Mouse (Mus musculus): ENCODE data around the gene Pitpnm2.

Pitpnm2 gene

DNA sequence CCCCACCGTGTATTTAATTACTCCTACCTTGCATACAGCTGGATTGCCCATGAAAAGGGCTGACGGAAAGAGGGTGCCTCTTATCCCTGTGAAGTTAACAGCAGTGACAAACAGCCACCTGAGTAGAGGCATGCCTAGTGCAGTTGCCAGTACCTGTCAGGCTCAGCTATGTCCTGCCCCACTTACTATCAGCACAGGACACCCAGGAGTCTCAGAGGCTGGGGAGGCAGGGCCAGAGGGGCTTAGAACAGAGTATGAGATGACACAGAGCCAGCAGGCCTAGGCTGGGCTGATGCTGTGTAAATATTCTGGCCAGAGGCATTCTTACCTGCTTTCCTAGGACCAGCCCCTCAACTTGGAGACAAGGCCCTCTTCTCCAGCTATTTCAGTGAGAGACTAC lies 48.0 kb downstream of the Pitpnm2 start:
- DNase-seq (ENCODE audit: low spot score) = no peak

- no peak for DNase-seq (ENCODE audit: low spot score)
Observed at GRCm38 (mm10) chr5:124200844-124201243, 48.7 kb downstream of the Pitpnm2 start.

DNA sequence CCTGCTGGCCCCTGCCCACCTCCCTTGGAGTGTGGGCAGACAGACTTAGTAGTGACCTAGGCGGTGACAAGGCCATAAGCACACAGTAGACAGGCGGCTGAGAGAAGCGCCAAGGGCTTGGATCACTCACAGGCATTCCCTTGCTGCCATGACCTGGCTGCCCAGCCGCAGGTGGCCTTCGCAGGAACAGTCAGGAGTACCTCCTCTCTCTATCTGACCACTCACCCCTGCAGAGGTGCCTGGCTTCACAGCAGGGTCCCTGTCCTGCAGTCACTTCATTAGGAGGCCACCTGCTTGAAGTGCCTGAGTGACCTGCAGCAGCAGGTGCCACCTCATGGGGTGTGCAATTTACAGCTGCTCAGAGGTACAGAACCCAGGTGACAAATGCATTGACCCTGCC lies 50.4 kb downstream of the Pitpnm2 start:
- DNase-seq (ENCODE audit: low spot score) = no peak

DNA sequence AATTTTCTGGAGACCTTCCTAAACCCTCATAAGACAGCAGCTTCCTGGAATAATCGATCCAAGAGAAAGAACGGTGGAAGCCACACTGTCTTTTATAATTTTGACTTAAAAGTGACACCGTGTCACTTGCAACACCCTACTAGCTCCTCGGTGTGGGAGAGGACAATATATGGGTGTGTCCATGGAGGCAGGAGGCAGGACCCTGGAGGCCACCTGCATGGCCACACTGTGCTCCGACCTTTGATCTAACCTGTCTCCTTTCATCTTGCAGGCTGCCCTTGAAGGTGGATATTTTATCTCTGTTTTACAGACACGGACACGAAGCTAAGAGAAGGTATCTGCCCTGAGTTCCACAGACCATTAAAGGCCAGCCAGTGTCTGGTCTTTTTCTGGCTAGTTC lies 51.1 kb downstream of the Pitpnm2 start:
- DNase-seq (ENCODE audit: low spot score) = no peak

DNA sequence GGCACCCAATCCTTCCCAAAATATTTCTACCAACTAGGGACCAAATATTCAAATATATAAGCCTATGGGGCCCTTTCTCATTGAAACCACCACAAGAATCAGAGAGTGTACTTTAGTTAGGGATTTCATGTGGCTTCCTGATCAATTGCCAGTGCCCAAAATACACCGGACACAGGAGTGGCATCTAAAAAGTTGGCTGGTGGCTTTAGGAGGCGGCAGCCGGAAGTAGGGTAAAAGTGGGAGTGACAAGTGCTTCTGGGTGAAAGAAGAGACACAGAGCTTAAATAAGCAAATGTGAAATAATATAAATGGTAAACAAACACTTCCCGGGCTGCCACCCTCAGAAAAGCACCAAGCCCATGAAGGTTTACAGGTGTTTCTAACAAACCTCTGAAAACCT lies 53.5 kb downstream of the Pitpnm2 start:
- no peak for DNase-seq (ENCODE audit: low spot score)

GRCm38 (mm10) chr5:124194386-124195084 lies 55.0 kb downstream of the Pitpnm2 start:
- DNase-seq (ENCODE audit: low spot score) = no peak

GRCm38 (mm10) chr5:124193286-124194112 lies 56.1 kb downstream of the Pitpnm2 start:
- no peak for DNase-seq (ENCODE audit: low spot score)

- DNase-seq (ENCODE audit: low spot score) = no peak
Observed at GRCm38 (mm10) chr5:124192726-124193285, 56.8 kb downstream of the Pitpnm2 start.

DNA sequence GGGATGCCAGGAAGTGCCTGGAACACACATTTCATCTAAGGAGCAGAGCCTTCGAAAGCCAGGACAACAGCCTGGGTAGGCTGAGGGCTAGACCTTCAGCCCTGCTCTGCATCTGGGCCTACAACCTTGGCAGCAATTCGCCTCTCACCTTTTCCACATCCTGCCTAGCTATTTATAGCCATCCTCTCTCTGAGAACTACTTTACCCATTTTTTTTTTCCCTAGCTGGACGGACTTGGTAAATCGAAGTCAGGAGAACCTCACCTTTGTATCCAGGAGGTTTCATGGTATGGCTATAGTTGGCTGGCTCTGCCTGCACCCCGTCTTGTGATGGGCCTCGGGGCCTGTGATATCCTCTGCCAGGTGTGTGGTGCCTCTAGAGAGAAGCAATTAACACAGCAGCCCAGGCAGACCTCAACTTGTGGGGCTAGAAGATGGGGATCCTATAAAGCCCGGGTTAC lies 57.3 kb downstream of the Pitpnm2 start:
- no peak for DNase-seq (ENCODE audit: low spot score)

DNA sequence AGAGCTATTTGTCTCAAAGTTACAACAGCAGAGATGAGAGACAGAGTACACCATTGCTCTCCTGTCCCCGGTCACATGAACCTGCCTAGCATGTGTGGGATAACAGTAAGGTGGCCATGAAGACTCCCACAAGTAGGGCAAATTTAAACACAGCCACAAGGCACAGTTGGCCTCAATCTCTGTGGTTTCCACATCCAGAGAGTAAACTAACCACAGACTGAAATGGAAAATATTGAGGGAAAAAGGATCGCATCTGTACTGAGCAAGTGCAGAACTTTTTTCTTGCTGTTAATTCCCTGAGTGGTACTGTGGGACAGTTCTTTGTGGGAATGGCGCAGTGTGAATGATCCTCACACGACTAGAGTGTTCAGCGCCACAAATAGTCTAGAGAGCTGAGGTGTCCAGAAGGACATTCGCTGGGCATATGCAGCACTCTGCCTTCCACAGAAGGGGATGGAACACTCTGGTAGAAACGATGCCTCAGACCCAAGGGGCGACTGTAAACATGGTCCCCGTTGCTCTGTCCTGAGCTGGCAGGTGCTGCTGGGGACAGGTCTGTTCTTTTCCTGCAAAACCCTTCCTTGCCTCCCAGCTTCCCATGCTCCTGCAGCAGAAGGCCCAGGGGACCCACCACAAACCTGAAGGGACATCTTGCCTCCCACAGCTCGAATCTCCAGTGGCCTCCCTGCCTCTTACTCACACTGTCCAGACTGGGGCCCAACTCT lies 59.3 kb downstream of the Pitpnm2 start:
- DNase-seq (ENCODE audit: low spot score) = no peak

- DNase-seq (ENCODE audit: low spot score) = no peak
Observed at GRCm38 (mm10) chr5:124189572-124189981, 60.0 kb downstream of the Pitpnm2 start.

GRCm38 (mm10) chr5:124187508-124188311 lies 61.9 kb downstream of the Pitpnm2 start:
- no peak for DNase-seq (ENCODE audit: low spot score)

DNA sequence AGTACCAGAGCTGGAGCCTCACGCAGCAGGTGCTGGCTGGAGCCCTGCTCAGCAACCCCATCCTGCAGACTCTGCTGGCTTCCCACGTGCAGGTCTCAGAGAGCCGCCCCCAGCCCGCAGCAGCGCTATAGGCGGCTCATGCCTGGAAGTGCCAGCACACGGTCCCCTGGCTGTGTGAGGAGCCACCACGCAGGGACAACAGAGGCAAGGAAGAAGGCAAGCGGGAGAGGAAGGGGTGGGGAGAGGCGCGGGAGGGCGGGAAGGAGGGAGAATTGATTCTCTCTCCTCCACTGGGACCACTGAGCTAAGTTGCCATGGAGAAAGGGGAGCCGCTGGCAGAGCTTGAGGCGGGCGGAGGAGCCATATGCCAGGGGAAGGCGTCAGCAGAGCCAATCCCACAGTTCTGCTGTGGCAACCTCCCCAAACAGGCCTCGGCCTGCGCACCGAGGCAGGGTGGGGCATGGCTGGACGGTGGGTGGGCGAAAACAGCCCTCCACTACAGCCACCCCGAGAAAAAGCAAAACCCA lies 62.5 kb downstream of the Pitpnm2 start:
- DNase-seq (ENCODE audit: low spot score) = peak; percentile 48

GRCm38 (mm10) chr5:124186465-124186854 lies 63.1 kb downstream of the Pitpnm2 start:
- DNase-seq (ENCODE audit: low spot score) = no peak

- no peak for DNase-seq (ENCODE audit: low spot score)
Observed at GRCm38 (mm10) chr5:124185706-124186464, 63.7 kb downstream of the Pitpnm2 start.

- no peak for DNase-seq (ENCODE audit: low spot score)
Observed at GRCm38 (mm10) chr5:124184898-124185701, 64.5 kb downstream of the Pitpnm2 start.

DNA sequence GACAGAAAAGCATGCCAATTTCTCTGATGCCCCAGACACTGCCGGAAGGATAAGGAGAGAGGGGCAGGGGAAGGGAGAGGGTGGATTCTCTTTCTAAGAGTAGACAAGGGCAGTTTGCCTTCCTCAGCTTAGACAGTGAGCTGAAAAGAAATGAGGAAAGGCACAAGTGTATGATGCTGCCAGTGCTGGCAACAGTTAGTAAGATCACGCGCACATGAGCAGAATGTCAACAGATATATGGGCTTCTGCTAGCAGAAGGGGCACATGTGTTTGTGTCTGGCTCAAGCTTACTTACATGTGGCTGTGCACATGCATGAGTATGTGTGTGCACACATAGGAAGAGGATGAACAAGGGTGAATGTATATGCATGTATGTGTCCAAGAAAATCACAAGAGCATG lies 65.4 kb downstream of the Pitpnm2 start:
- DNase-seq (ENCODE audit: low spot score) = no peak

DNA sequence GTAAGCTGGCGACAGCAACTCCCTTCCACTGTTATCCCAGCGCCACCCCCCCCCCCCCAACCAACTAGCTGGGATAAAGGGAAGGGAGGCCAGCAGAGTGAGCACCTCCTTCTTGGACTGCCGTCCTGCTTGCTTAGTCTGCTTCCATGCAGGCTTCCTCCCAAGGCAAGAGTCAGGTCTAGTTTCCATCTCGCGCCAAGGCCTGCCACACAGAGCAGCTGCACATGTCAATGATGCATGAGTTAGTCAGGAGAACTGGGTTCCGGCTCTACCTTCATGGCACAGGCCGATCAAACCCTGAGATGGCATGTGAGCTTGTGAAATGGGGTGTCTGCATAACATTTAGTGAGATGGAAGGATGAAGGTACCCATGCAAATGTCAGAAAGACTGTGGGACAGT lies 66.9 kb downstream of the Pitpnm2 start:
- DNase-seq (ENCODE audit: low spot score) = no peak

GRCm38 (mm10) chr5:124182097-124182496 lies 67.5 kb downstream of the Pitpnm2 start:
- no peak for DNase-seq (ENCODE audit: low spot score)

All from embryo, embryonic 10.5 days (tissue).